Mouse (Mus musculus): ENCODE results near the gene Itga9.
A peak's percentile ranks its signal among the peaks of the same experiment; 100 is the strongest.

Itga9 gene

GRCm38 (mm10) chr9:118606817-118607371 lies 404 bp downstream of the Itga9 start:
- no peak for DNase-seq (ENCODE audit: low spot score in 2 of 2)

- DNase-seq (ENCODE audit: low spot score in 2 of 2): no peak
These were observed 1.4 kb downstream of the Itga9 start for GRCm38 (mm10) chr9:118607701-118608401.

- no peak for DNase-seq (ENCODE audit: low spot score in 2 of 2)
These were observed 2.1 kb downstream of the Itga9 start for GRCm38 (mm10) chr9:118608556-118608955.

GRCm38 (mm10) chr9:118610060-118610459 lies 3.6 kb downstream of the Itga9 start:
- peak in 1 of 2 experiments; percentile 58 for DNase-seq (ENCODE audit: low spot score in 2 of 2)

GRCm38 (mm10) chr9:118611111-118611541 lies 4.6 kb downstream of the Itga9 start:
- peak in 1 of 2 experiments; percentile 31 for DNase-seq (ENCODE audit: low spot score in 2 of 2)

GRCm38 (mm10) chr9:118611958-118612581 lies 5.6 kb downstream of the Itga9 start:
- no peak for DNase-seq (ENCODE audit: low spot score in 2 of 2)

- no peak for DNase-seq (ENCODE audit: low spot score in 2 of 2)
These were observed 10.7 kb downstream of the Itga9 start for GRCm38 (mm10) chr9:118617237-118617636.

- no peak for DNase-seq (ENCODE audit: low spot score in 2 of 2)
These were observed 12.3 kb downstream of the Itga9 start for GRCm38 (mm10) chr9:118618732-118619250.

- DNase-seq (ENCODE audit: low spot score in 2 of 2): no peak
These were observed 14.3 kb downstream of the Itga9 start for GRCm38 (mm10) chr9:118620807-118621206.

- no peak for DNase-seq (ENCODE audit: low spot score in 2 of 2)
These were observed 15.2 kb downstream of the Itga9 start for GRCm38 (mm10) chr9:118621691-118622090.

GRCm38 (mm10) chr9:118622376-118623166 lies 16.1 kb downstream of the Itga9 start:
- no peak for DNase-seq (ENCODE audit: low spot score in 2 of 2)

- no peak for DNase-seq (ENCODE audit: low spot score in 2 of 2)
These were observed 17.0 kb downstream of the Itga9 start for GRCm38 (mm10) chr9:118623483-118623882.

- DNase-seq (ENCODE audit: low spot score in 2 of 2): no peak
These were observed 17.7 kb downstream of the Itga9 start for GRCm38 (mm10) chr9:118624146-118624545.

GRCm38 (mm10) chr9:118629763-118630379 lies 23.4 kb downstream of the Itga9 start:
- DNase-seq (ENCODE audit: low spot score in 2 of 2): no peak

- DNase-seq (ENCODE audit: low spot score in 2 of 2): peak in 1 of 2 experiments; percentile 14
These were observed 25.6 kb downstream of the Itga9 start for GRCm38 (mm10) chr9:118631775-118632757.

GRCm38 (mm10) chr9:118632758-118633143 lies 26.3 kb downstream of the Itga9 start:
- no peak for DNase-seq (ENCODE audit: low spot score in 2 of 2)

GRCm38 (mm10) chr9:118638642-118639210 lies 32.2 kb downstream of the Itga9 start:
- DNase-seq (ENCODE audit: low spot score in 2 of 2): no peak

GRCm38 (mm10) chr9:118645698-118646355 lies 39.3 kb downstream of the Itga9 start:
- no peak for DNase-seq (ENCODE audit: low spot score in 2 of 2)

- no peak for DNase-seq (ENCODE audit: low spot score in 2 of 2)
These were observed 41.0 kb downstream of the Itga9 start for GRCm38 (mm10) chr9:118647495-118647894.

Measured in left cerebral cortex, adult 9 months (tissue).